Mouse (Mus musculus): ENCODE data around the gene Palm3.

GRCm38 (mm10) chr8:84032777-84033176 lies 11.5 kb downstream of the Palm3 start:
- TF ChIP-seq EP300 (optimal IDR thresholded peaks at IDR 0.05) = no peak
- TF ChIP-seq CTCF (IDR thresholded peaks at IDR 0.05; ENCODE audit: low read depth) = no peak

Data from stomach, postnatal 0 days (tissue).